Mouse (Mus musculus) cortical plate, adult 2 months (tissue): Measurements from ENCODE around the gene Sspo.

Experiments
- CTCF ChIP-seq: fragments of 200-500 bp; IDR thresholded peaks from 2 replicates; pipeline ENCODE4 v1.5.1; 2011; ENCODE audit warnings: mild to moderate bottlenecking, control low read depth, low read length; ENCODE audit not compliant: insufficient read depth; ENCODE audit errors: extremely low read depth
- POLR2A ChIP-seq: fragments of 200-500 bp; IDR thresholded peaks from 2 replicates; pipeline ENCODE4 v1.6.1; 2011; ENCODE audit warnings: mild to moderate bottlenecking, low read length, control low read depth; ENCODE audit not compliant: insufficient read depth; ENCODE audit errors: extremely low read depth

- TF ChIP-seq CTCF (no peak), POLR2A (no peak)
These were observed 44.0 kb upstream of the Sspo start for GRCm38 (mm10) chr6:48404071-48404470.
